Mouse (Mus musculus) gastrocnemius, postnatal 14 days (tissue): ENCODE measurements around the gene Zfp598. TPM values are rescaled to one million over a fixed set of nuclear protein-coding genes. Genes with fewer than 3 reads are reported as not detected.

Experiments
- total RNA-seq, 2 experiments: library from RNA; stranded (reverse); gene quantifications; 2 replicates each; pipeline ENCODE4 v1.2.3; 2021

Zfp598 gene
- total RNA-seq, 2 experiments from 2014 or later = 13.9 to 16.3 TPM

Other genes starting within 250 kb of the Zfp598 start
- 100 to 1,000 TPM; 133 to 200 TPM for gene Eci1, start 243.0 kb upstream of the Zfp598 start, total RNA-seq
- under 1 TPM; 0.76 to 0.89 TPM for gene Dnase1l2, start 226.6 kb upstream of the Zfp598 start, total RNA-seq
- 10 to 100 TPM in 1 of 2 experiments, 1 to 10 TPM in 1; 8.5 to 10.2 TPM for gene E4f1, start 199.4 kb upstream of the Zfp598 start, total RNA-seq
- 10 to 100 TPM; 44.6 TPM for gene Pgp, start 199.3 kb upstream of the Zfp598 start, total RNA-seq
- under 1 TPM in 1 of 2 experiments, not detected in 1; 0.31 TPM for gene Bricd5, start 195.8 kb upstream of the Zfp598 start, total RNA-seq
- 10 to 100 TPM; 10.7 to 11.6 TPM for gene Mlst8, start 190.6 kb upstream of the Zfp598 start, total RNA-seq
- gene Caskin1, start 181.1 kb upstream of the Zfp598 start, total RNA-seq = under 1 TPM; 0.22 to 0.31 TPM
- gene Traf7, start 141.7 kb upstream of the Zfp598 start, total RNA-seq = 10 to 100 TPM; 31.9 to 33.4 TPM
- under 1 TPM; 0.21 to 0.27 TPM for gene Rab26, start 135.5 kb upstream of the Zfp598 start, total RNA-seq
- gene Pkd1, start 119.9 kb upstream of the Zfp598 start, total RNA-seq = 10 to 100 TPM; 32.0 to 36.1 TPM
- gene Tsc2, start 37.1 kb upstream of the Zfp598 start, total RNA-seq = 10 to 100 TPM; 50.6 to 53.0 TPM
- 1 to 10 TPM; 2.2 to 3.6 TPM for gene Nthl1, start 37.0 kb upstream of the Zfp598 start, total RNA-seq
- 10 to 100 TPM; 36.2 to 46.3 TPM for gene Slc9a3r2, start 19.4 kb upstream of the Zfp598 start, total RNA-seq
- not detected for gene Npw, start 11.2 kb upstream of the Zfp598 start, total RNA-seq
- not detected for gene Syngr3, start 20.3 kb downstream of the Zfp598 start, total RNA-seq
- gene Gfer, start 26.5 kb downstream of the Zfp598 start, total RNA-seq = 10 to 100 TPM; 23.0 to 25.0 TPM
- gene Noxo1, start 26.5 kb downstream of the Zfp598 start, total RNA-seq = under 1 TPM; 0.44 to 0.94 TPM
- gene Tbl3, start 38.0 kb downstream of the Zfp598 start, total RNA-seq = 10 to 100 TPM; 16.3 to 19.6 TPM
- not detected for gene Rnf151, start 48.4 kb downstream of the Zfp598 start, total RNA-seq
- gene Rps2, start 48.4 kb downstream of the Zfp598 start, total RNA-seq = 100 to 1,000 TPM; 643 to 719 TPM
- gene Ndufb10, start 54.8 kb downstream of the Zfp598 start, total RNA-seq = 100 to 1,000 TPM; 467 to 532 TPM
- 100 to 1,000 TPM; 781 to 864 TPM for gene Rpl3l, start 58.1 kb downstream of the Zfp598 start, total RNA-seq
- 100 to 1,000 TPM; 143 to 165 TPM for gene Msrb1, start 67.0 kb downstream of the Zfp598 start, total RNA-seq
- not detected for gene Hs3st6, start 83.3 kb downstream of the Zfp598 start, total RNA-seq
- gene Meiob, start 134.6 kb downstream of the Zfp598 start, total RNA-seq = not detected
- 10 to 100 TPM; 71.1 to 77.2 TPM for gene Hagh, start 170.5 kb downstream of the Zfp598 start, total RNA-seq
- 10 to 100 TPM; 38.9 to 46.1 TPM for gene Fahd1, start 180.7 kb downstream of the Zfp598 start, total RNA-seq
- 1 to 10 TPM; 2.9 TPM for gene Igfals, start 196.3 kb downstream of the Zfp598 start, total RNA-seq
- gene Nubp2, start 216.7 kb downstream of the Zfp598 start, total RNA-seq = 10 to 100 TPM; 12.5 to 14.6 TPM
- 10 to 100 TPM; 24.4 to 29.2 TPM for gene Spsb3, start 217.0 kb downstream of the Zfp598 start, total RNA-seq
- gene Eme2, start 225.4 kb downstream of the Zfp598 start, total RNA-seq = 10 to 100 TPM; 13.9 to 14.5 TPM
- gene Mrps34, start 225.4 kb downstream of the Zfp598 start, total RNA-seq = 100 to 1,000 TPM; 118 to 120 TPM
- gene Nme3, start 226.8 kb downstream of the Zfp598 start, total RNA-seq = 1 to 10 TPM; 7.6 to 9.0 TPM